Mouse (Mus musculus): ENCODE results near the gene Gkn2. TPM values are rescaled to one million over a fixed set of nuclear protein-coding genes. Genes with fewer than 3 reads are reported as not detected.

The Gkn2 gene
- total RNA-seq (2014; fragmentation: Nextera tagmentation) = not detected in 2 replicates
- not detected in 2 replicates for total RNA-seq (2017)

- ATAC-seq (replicated peaks; ENCODE audit: low FRiP score, low TSS enrichment, poor library complexity, severe bottlenecking) = no peak
These were observed at the start of gene Gkn2 for GRCm38 (mm10) chr6:87373057-87373456. Gene Gkn2, plus strand, starts transcription at chr6:87373357.

GRCm38 (mm10) chr6:87323381-87323780 lies 49.8 kb upstream of the Gkn2 start:
- ATAC-seq (replicated peaks; ENCODE audit: low FRiP score, low TSS enrichment, poor library complexity, severe bottlenecking) = 0 out of 2 replicates have a peak, but pooled peaks have one; percentile 26

DNA sequence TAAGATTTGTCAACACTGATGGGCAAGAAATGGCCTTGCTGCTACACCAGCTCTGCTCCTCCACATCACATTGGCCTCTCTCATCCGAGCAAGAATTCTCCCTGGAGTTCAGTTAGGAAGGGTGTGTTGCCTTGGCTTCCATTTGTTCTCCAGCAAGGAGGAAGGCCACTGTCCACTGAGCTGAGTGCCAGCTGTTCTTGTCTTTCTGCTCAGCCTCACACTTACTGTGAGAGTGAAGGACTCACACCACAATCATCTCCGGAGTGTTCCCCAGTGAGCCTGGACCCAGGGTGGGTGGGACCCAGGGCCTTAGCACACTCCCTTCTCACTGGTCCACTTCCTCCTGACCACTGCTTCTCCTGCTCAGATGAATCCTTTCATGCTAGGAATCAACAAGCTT lies 46.2 kb upstream of the Gkn2 start:
- ATAC-seq (replicated peaks; ENCODE audit: low FRiP score, low TSS enrichment, poor library complexity, severe bottlenecking) = no peak

DNA sequence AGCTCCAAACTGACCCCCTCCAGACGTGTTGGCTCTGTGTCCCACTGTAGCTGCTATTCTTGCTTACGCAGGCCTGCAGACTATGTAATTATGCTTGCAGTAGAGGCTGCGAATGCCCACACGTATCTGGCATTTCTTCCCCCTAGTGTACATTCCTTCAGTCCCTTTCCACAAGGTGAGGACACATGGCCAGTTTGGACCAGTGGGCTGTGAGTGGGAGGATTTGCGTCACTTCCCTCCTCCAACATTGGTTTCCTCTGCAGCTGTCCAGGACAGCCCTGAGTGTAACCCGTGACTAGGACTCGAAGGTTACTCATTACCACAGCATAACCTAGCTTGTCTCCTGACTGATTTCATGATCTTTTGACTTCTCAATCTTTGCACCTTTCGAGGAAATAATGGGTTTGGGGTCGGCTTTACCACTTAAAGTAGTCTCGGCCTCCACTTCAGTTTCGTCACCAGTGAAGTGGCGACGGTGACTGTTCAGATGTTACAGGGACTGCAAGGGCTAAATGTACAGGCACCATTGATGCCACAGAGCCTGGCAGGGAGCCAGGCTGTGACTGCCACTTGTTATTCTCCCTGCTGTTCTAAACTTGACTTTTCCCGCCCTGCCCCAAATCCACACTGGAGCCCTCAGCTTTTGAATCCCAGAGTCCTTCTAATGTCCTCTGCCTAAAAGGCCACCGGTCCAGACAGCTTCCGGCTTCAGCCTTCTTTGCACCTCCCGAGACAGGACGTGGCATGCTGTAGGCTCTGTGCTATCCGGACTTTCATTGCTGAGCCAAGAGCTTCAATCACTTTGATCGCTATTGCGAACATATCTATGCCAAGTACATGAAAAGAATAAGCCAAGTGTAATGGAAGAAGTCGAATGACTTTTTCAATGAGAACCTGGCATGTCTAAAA lies 44.6 kb upstream of the Gkn2 start:
- ATAC-seq (replicated peaks; ENCODE audit: low FRiP score, low TSS enrichment, poor library complexity, severe bottlenecking) = no peak

DNA sequence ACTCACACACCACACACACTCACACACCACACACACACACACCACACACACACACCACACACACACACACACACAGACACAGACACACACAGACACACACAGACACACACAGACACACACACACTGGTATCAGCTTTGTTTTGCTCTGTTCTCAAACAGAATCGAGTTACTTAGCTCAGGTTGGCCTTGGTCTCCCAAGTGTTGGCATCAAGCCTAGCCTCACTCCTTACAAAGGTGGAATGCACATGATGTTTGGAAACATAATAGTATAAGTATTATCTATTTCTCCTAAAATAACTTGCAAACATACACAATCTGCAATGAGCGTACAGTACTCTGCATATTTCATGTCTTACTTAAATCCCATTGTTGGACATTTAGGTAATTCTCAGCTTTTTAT lies 40.8 kb upstream of the Gkn2 start:
- no peak for ATAC-seq (replicated peaks; ENCODE audit: low FRiP score, low TSS enrichment, poor library complexity, severe bottlenecking)

GRCm38 (mm10) chr6:87334361-87335090 lies 38.6 kb upstream of the Gkn2 start:
- ATAC-seq (replicated peaks; ENCODE audit: low FRiP score, low TSS enrichment, poor library complexity, severe bottlenecking) = no peak

GRCm38 (mm10) chr6:87335091-87335934 lies 37.8 kb upstream of the Gkn2 start, which contains the start of gene Antxr1:
Gene Antxr1, minus strand, starts transcription at chr6:87335821.
- ATAC-seq (replicated peaks; ENCODE audit: low FRiP score, low TSS enrichment, poor library complexity, severe bottlenecking) = no peak

DNA sequence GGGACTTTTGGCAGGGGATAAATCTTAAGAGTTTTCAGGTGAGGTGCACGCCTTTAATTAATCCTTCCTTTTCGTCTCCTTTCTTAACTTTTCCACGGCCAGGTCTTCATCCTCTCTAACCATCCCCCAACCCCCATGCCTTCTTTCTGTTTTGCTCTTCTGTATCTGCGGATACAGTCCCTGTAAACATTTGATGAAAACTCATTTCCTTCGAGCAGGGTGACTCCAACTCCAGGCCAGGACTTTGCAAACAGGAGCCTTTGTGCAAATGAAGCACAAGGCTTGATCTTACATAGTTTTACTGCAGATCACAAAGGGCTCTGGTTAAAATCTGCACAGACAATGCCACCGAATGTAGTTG lies 37.2 kb upstream of the Gkn2 start:
- no peak for ATAC-seq (replicated peaks; ENCODE audit: low FRiP score, low TSS enrichment, poor library complexity, severe bottlenecking)

GRCm38 (mm10) chr6:87350829-87351228 lies 22.3 kb upstream of the Gkn2 start, which contains the start of gene Gkn1:
Gene Gkn1, minus strand, starts transcription at chr6:87350942.
- ATAC-seq (replicated peaks; ENCODE audit: low FRiP score, low TSS enrichment, poor library complexity, severe bottlenecking) = no peak

DNA sequence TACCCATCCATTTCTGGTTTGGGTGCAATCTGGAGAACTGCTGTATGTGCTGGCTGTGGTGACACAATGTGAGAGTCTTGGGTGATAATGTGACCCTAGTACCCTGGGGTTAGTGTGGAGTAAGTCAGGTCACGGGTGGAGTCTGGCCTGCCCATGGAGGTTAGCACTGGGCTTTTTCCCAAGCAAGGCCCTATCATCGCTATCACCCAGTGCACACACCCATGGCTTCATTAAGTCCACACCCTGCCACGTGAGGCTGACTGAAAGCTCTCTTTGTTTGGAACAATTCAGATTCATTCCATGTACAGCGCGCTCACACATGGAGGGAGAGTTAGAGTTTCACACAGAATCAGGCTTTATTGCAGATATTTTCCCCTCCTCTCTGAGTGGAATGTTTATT lies 18.7 kb upstream of the Gkn2 start:
- peak; percentile 22; the same call in 1 of the 2 replicates for ATAC-seq (replicated peaks; ENCODE audit: low FRiP score, low TSS enrichment, poor library complexity, severe bottlenecking)

DNA sequence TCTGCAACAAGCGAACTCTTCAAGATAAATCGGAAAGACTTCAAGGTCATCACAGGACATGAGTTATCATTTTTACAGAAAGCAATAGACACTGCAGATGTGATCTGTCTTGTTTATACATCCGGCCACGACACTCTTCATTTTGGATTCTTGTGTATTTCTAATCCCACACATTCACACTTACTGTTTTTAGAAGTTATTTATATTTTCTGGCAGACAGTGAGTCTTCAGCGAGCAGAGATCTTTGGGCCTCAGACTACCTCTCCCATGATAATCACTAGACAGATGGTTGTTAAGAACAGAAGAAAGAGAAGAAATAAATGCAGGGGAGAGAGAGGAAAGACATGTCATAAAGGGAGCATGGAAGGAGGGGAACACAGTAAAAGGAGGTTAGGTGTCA lies 3.9 kb upstream of the Gkn2 start:
- no peak for ATAC-seq (replicated peaks; ENCODE audit: low FRiP score, low TSS enrichment, poor library complexity, severe bottlenecking)

GRCm38 (mm10) chr6:87383926-87384691 lies 11.0 kb downstream of the Gkn2 start:
- 0 out of 2 replicates have a peak, but pooled peaks have one; percentile 56 for ATAC-seq (replicated peaks; ENCODE audit: low FRiP score, low TSS enrichment, poor library complexity, severe bottlenecking)

DNA sequence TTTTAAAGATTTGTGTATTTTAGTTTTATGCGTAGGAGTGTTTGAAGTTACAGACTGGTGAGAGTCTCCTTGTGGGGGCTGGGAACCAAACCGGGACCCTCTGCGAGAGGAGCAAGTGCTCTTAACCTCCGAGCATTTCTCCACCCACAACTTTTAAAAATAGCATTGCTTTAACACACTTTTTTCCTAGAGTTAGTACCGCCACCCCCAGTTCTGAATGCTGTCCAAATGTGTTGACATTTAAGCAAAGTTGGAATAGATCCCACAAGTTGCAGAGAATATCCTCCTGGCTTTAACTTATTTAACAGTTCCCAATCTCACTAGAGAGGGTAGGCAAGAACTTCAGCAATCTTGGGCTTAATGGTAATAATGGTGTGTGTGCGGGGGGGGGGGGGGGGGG lies 11.6 kb downstream of the Gkn2 start:
- ATAC-seq (replicated peaks; ENCODE audit: low FRiP score, low TSS enrichment, poor library complexity, severe bottlenecking) = no peak

DNA sequence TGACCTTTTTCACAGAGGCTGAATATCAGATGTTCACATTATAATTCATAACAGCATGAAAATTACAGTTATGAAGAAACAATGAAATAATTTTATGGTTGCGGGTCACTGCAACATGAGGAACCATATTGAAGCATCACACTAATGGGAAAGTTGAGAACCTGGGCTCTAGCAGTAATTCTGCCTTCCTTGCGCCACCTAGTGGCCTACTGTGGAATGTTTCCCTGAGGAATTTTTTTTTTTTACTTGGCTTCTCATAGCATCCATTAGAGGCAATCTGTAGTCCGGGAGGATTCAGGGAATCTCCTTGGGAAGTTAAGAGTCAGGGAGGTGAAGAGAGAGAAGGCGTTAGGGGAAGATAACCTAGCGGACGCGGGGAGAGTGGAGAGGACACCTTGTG lies 13.0 kb downstream of the Gkn2 start:
- ATAC-seq (replicated peaks; ENCODE audit: low FRiP score, low TSS enrichment, poor library complexity, severe bottlenecking) = 0 out of 2 replicates have a peak, but pooled peaks have one; percentile 42

- no peak for ATAC-seq (replicated peaks; ENCODE audit: low FRiP score, low TSS enrichment, poor library complexity, severe bottlenecking)
These were observed 13.5 kb downstream of the Gkn2 start for GRCm38 (mm10) chr6:87386681-87387080.

- no peak for ATAC-seq (replicated peaks; ENCODE audit: low FRiP score, low TSS enrichment, poor library complexity, severe bottlenecking)
These were observed 15.7 kb downstream of the Gkn2 start, which contains the start of gene Gkn3 for GRCm38 (mm10) chr6:87388877-87389276. Gene Gkn3, minus strand, starts transcription at chr6:87388935.

DNA sequence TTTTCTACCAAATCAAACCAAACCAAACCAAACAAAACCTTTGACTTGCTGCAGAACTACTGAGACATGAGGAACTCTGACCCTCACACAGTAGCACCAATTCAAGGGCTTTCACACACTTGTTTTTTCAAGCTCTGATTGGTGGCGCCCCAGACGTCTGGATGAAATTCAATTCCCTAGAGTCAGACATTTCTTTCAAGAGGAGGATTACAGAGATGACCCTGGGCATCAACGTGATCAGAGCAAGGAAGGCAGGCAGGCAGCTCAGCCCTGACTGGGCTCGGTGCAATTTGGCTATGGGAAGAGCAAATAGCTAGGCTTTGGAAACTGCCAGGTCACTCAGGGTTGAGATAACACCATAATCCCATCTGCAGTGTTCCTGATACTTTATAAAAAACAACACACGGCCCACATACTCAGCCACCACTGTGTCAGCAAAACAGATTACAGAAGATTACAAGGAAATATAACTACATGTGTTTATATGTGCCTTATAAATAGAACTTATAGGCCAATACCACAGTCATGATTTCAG lies 16.4 kb downstream of the Gkn2 start:
- peak; percentile 55 for ATAC-seq (replicated peaks; ENCODE audit: low FRiP score, low TSS enrichment, poor library complexity, severe bottlenecking)

DNA sequence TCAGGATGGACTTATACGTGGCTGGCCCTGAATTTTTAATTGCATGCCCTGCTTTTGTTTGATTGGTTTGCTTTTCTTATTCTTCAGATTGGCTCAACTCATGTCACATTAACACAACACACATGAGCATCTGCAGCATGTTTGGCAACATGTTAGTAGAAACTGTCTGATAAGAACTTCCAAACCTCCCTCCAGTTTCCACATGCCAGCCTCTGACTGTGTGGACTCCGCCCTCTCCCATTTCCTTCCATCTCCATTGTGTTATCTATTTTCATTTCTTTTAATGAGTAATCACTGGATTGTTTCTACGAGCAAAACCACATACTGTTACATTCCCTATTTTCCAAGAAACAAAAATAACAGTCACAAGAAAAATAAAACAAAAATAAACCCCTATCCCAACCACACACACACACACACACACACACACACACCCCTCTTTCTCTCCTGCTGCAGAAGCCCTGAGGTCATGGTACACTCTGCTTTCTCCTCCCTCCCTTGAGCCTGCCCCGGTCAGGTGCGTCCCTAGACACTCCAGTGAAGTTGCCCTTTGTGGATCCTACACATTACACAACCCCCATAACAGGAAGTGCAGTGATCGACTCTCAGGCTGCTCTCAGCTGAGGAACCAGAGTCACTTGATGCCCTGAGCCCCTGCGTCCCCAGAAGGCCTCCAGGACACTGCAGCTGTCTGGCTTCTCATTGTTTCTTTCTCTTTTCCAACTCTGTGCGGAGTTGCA lies 20.5 kb downstream of the Gkn2 start:
- ATAC-seq (replicated peaks; ENCODE audit: low FRiP score, low TSS enrichment, poor library complexity, severe bottlenecking) = no peak
